Mouse (Mus musculus) spleen, postnatal 14 days (tissue): ENCODE measurements around the gene Sphk2.

Source experiments
- DNase-seq, 2 experiments: peaks; one replicate each; pipeline ENCODE4 v3.0.0; 2021 to 2022; ENCODE audit warnings: low spot score in 2 of 2

Gene Sphk2

DNA sequence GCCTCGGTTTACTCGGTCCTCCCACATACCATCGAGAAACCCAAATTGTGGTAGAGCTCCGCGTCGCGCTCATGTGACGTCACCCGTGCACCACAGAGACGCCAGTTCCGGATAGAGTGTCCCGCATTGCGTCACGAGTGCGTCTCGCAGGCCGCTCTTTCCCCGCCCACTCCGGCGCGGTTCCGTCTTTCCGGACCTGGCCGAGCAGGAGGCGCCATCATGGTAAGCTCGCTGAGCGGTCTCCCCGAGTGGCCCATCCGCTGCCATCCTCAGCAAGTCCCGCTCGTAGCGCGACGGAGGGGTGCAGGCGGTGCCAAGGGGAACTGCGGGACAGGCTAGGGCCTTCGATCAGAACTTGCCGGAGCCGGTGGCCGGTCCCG lies at the start of gene Sphk2:
TSS of gene Sphk2 (minus strand) at position 85 of the 380 bp plus-strand sequence.
- DNase-seq = peak; percentile 97 to 99

DNA sequence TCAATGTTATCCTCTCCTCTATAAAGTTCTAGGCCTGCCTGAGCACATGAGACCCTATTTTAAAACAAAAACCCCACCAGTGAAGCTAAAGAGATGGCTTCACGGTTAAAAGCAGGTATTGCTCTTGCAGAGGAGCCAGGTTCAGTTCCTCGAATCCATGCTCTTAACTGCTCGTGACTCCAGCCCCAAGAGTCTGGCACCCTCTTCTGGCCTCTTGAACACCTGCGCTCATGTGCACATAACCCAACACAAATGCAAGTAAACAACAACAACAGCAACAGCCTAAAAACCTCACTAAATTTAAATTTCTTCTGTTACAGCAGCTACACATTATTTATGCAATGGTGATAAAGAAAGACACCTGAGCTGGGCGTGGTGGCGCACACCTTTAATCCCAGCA lies 49.7 kb upstream of the Sphk2 start:
- no peak for DNase-seq

DNA sequence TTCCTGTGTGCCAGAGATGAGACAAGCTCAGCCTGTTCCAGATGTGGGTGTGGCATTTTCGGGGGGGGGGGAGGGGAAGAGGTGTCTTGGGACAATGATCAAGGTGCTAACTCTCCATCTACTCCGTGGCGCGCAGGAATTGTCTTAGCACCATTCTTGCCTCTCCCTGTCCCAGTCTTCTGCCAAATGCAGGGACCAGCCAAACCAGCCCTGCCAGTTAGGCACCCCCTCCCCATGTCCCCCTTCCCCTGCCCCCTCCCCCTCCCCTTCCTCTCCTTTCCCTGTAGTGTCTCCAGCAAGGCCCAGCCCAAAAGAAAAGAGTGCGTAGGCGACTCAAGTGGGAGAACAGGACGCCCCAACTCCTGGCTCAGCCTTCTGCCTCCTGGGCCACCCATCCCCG lies 49.0 kb upstream of the Sphk2 start:
- no peak for DNase-seq

DNA sequence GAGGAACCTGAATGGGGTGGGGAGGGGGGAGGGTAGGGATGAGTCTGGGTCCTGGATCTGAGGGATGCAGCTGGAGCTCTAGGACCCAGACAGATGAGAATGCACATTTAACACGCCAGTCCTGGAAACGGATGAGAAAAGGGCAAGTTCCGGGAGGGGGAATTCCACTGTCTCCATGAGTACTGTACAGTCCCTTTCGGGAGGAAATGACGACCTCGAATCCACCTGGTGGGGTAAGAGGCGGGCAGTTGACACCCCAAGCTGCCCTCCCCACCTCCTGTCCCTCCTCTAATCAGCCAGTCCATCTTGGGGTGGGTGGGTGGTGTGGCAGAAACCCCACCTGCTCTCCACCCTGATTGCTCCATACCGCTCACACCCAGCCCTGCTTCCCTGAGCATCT lies 48.2 kb upstream of the Sphk2 start:
- no peak for DNase-seq

DNA sequence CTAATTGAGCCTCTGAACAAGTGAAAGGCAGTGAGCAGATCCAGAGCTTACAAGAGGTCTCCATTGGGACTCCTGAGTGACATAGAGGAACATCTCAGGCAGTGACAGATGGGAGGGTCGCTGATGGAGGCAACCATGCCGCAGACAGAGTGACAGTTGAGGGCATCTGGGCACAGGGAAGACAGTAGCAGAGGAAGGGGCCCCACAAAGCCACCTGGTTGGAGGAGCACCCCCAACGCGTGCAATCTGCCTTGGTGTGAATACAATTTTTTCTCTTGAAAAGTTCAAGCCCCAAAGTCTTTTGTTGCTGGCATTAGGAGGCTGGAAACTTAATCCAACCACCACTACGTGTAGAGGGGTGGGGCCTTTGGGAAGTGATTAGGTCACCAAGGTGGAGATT lies 42.3 kb upstream of the Sphk2 start:
- no peak for DNase-seq

DNA sequence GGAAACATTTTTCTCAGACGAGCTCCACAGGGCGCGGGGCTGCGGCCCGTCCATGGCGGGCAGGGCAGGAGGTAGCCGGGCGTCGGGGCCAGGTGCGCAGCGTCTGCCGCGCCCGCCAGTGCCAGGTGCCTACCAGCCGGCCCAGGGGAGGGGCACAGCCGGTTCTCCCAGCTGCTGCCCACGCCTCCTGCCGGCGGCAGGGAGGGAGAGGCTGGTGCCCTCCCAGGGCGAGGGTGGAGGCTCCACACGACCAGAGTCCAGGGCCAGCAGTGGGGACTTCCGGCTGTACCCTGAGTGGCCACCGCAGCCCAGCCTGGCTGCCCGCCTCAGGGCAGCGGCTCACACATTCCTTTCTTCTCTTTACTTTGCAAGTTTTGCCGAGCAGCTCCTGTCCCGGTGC lies 41.6 kb upstream of the Sphk2 start:
- DNase-seq = no peak

DNA sequence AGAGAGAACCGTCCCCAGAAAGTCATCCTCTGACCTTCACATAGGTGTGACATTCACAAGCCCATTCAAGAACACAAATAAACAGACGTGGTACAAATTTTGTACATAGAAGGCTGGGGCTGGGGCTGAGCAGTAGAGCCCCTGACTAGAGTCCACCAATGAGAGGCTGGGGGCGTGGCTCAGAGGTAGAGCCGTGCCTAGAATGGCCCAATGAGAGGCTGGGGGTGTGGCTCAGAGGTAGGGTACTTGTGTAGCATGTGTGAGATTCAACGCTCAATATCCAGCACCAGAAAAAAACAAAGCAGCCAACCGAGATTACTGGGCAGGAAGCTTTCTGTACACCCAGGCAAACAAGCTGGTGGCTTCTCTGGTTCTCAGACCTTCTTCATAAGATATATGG lies 37.9 kb upstream of the Sphk2 start:
- DNase-seq = no peak

DNA sequence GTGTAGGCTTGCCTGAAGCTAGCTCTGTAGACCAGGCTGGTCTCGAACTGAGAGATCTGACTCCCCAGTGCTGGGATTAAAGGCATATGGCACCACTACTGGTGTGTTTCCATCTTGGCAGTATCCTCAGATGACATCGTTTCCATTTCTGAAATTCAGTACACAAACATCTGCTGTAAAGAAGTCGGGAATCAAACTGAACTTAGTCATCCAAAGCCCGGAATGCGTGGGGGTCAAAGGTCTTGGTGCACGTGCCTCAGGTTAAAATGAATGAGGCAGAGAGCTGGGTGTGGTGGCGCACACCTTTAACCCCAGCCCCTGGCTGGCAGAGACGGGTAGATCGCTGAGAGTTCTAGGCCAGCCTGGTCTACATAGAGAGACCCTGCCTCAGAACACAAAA lies 32.4 kb upstream of the Sphk2 start:
- no peak for DNase-seq

DNA sequence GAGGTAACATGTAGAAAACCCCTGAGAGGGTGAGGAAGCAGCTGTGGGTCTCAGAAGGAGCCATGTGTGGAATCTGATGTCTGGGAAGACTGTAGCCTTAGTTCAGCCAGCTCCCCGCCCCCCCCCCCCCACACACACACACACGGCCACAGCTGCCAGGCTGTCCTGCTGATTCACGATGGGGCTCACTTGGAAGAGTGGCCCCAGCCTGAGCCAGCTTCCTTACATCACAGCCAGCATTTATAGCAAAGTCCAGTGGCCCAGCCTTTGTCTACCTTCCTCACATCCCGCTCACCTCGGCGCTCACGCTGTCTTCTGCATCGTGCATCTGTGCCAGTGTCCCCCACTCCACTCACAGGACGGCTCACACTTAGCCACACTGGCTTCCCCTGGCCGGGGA lies 31.6 kb upstream of the Sphk2 start:
- no peak for DNase-seq

- no peak for DNase-seq
Observed at GRCm38 (mm10) chr7:45748110-45748509, 30.3 kb upstream of the Sphk2 start.

GRCm38 (mm10) chr7:45747450-45747849 lies 29.6 kb upstream of the Sphk2 start:
- DNase-seq = no peak

DNA sequence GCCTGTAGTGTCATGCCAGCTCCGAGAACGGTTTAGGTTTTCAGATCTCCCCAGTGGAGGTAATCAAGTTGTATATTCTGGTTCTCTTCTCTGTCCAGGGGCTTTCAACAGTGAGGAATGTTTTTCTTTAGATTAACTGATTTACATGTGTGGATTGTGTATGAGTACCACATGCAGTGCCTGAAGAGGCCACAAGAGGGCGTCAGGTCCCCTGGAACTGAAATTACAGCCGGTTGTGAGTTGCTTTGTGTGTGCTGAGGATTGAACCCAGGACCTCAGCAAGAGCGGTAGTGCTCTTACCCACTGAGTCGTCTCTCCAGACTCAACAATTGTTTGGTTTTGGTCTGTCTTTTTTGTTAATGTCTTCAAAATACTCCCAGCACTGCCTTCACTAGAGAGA lies 28.7 kb upstream of the Sphk2 start:
- DNase-seq = no peak

- DNase-seq = peak in 1 of 2 experiments; percentile 41
Observed at GRCm38 (mm10) chr7:45744387-45744786, 26.6 kb upstream of the Sphk2 start.

DNA sequence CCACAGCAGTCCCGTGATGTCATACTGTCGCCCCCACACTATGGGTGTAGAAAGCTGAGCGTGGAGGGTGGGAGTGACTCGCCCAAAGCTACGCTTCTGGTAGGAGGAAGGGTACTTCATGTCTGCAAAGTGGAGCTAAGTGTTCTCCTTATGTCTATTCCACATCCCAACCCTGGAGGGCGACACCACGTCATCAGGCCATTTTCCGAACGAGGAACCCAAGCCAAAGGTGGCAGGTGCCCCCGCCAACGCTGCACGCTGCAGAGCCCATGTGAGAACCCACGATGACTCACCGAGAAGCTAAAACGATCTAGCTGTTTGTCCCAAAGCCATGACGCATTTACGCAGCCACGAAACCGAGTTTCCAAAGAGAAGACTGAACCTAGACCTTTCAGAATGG lies 24.5 kb upstream of the Sphk2 start:
- DNase-seq = no peak

- DNase-seq = no peak
Observed at GRCm38 (mm10) chr7:45741777-45742176, 24.0 kb upstream of the Sphk2 start.

GRCm38 (mm10) chr7:45741308-45741707 lies 23.5 kb upstream of the Sphk2 start:
- DNase-seq = no peak

GRCm38 (mm10) chr7:45739820-45740219 lies 22.0 kb upstream of the Sphk2 start:
- DNase-seq = no peak

DNA sequence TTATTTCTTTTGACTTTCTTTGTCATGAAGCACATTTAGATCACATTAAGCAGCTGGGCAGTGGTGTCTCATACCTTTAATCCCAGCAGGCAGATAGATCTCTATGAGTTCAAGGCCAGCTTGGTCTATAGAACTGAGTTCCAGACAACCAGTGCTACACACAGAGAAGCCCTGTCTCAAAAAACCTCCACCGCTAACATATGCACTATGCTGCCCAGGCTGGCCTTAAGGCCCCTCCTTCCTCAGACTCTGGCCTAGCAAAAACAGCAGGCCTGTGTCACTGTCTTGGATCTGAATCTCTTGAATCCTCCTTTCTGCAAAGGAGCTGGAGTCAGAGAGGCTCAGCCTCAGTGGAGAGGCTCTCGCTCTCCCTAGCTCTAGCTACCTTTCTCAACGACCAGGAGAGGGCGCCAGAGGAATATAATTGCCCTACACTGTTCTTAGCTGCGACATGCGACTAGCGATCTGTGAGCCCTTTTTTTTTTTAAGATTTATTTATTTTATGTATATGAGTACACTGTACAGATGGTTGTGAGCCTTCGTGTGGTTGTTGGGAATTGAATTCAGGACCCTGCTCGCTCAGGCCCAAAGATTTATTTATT lies 21.5 kb upstream of the Sphk2 start:
- DNase-seq = peak; percentile 50 to 72

- no peak for DNase-seq
Observed at GRCm38 (mm10) chr7:45733477-45733876, 15.7 kb upstream of the Sphk2 start.

DNA sequence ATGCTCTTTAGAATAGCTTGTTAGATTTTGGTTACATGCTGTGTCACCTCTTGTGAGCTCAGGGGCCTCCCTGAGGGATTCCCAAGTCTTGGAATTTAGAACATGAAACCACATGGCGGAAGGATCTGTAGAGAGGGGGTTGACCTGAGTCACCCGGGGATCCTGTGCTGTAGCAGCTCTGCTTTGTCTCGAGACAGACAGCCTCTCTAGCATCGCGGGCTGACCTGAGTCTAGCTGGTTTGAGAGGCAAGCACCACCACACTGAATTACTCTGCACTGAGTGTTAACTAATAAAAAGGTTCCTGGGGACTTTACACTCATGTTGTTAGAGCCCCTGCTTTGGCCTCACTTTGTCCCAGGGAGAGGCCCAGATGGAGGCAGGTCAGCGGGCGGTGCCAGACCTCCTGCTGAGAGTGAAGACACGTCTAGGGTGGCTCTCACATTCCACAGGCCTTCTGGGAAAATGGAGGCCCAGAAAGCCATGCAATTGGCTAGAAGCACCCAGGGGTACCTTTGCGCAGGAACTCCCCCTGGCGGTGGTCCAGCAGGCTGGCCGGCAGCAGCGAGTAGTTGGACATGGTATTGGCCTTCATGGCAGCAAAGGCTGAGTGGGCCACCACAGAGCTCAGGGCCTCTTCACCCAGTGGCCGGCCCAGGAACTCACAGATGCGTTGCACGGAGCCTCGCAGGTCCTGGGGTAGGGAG lies 13.1 kb upstream of the Sphk2 start:
- DNase-seq = peak in 1 of 2 experiments; percentile 51

DNA sequence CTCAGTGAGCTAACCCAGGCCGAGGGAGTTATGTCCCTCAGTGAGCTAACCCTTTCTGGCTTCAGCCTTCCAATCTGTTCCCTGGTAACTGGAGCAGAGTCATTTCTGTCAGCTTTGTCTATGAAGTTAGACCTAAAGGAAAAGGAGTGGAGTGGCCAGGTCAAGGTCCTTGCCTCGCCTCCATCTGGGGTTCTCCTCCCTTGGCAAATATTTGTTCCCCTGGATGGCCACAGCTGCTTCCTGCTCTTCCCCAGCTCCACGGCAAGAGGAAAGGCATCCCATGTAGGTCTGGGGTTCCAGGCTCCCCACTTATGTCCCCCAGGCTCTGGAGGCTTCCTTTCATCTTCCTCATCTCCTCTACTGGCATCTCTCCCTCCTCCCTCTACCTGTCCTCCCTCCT lies 9.8 kb upstream of the Sphk2 start:
- no peak for DNase-seq

DNA sequence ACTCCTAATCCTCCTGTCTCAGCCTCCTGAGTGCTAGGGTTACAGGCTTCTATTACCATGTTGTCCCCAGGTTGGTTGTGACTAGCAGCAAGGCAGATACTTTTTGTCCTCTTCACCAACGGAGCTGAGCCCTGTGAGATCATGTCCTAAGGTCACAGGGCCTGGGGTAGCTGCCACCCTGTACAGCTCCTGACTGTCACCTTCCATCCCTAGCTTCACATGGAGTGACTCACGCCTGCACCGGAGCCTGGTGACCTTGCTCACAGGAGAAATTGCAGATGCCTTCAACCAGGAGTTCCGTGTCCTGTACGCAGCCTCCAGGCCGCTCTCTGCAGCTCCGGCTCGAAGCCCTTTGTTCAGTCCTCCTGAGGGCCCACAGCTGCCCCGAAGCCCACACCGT lies 8.6 kb upstream of the Sphk2 start:
- no peak for DNase-seq

DNA sequence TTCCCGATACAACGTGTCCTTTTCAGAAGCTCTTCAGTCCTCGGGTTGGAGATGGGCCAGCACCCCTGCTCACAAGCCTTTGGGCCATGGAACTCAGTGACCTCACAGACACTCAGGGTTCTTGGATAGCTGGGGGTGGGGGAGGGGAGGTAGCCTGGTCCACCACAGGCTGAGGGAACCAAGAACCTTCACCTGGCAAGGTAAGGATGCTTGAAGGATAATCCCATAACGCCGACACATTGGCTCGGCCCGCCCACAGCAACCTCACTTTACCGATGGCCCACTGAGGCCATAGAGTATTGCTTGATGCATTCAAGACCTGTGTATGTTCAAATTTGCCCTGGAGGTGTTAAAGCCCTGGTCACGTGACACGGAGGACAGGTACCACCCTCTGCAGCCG lies 7.9 kb upstream of the Sphk2 start, which contains the start of gene Spaca4:
TSS of gene Spaca4 (minus strand) at position 101 of the 400 bp plus-strand sequence.
- no peak for DNase-seq

DNA sequence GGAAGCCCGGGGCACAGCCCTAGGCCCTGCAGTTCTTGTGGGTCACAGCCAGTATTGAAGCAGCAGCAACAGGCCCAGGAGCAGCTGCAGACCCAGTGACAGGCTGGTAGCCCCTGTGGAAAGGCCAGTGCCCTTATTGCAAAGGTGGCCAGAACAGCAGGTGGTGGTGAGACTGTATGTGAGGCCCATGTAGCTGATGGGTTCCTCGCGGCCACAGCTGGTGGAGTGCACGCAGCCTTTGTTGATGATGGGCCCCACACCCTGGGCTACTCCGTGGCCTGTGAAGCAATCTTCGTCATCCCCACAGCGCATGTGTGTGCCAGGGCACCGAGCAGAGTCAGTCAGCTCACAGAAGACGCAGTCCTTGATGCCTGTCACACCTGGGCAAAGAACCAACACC lies 7.3 kb upstream of the Sphk2 start:
- DNase-seq = no peak
